Mouse (Mus musculus): ENCODE measurements around the gene Srpk1.
A peak's percentile ranks its signal among the peaks of the same experiment; 100 is the strongest.

Srpk1 gene

GRCm38 (mm10) chr17:28622300-28622759 is at the start of gene Srpk1:
TSS of gene Srpk1 (minus strand) at chr17:28622709.
- peak; percentile 95 for DNase-seq (ENCODE audit: low spot score)

- DNase-seq (ENCODE audit: low spot score) = no peak
These were observed 37.1 kb upstream of the Srpk1 start for GRCm38 (mm10) chr17:28659564-28659963.

- no peak for DNase-seq (ENCODE audit: low spot score)
These were observed 35.4 kb upstream of the Srpk1 start for GRCm38 (mm10) chr17:28657936-28658335.

GRCm38 (mm10) chr17:28650268-28650667 is 27.8 kb upstream of the Srpk1 start:
- no peak for DNase-seq (ENCODE audit: low spot score)

- peak; percentile 35 for DNase-seq (ENCODE audit: low spot score)
These were observed 26.3 kb upstream of the Srpk1 start for GRCm38 (mm10) chr17:28648607-28649370.

- no peak for DNase-seq (ENCODE audit: low spot score)
These were observed 23.7 kb upstream of the Srpk1 start for GRCm38 (mm10) chr17:28646221-28646620.

- DNase-seq (ENCODE audit: low spot score) = no peak
These were observed 21.6 kb upstream of the Srpk1 start for GRCm38 (mm10) chr17:28644112-28644511.

GRCm38 (mm10) chr17:28643697-28644096 is 21.2 kb upstream of the Srpk1 start:
- no peak for DNase-seq (ENCODE audit: low spot score)

GRCm38 (mm10) chr17:28640113-28640512 is 17.6 kb upstream of the Srpk1 start:
- DNase-seq (ENCODE audit: low spot score) = no peak

- no peak for DNase-seq (ENCODE audit: low spot score)
These were observed 15.5 kb upstream of the Srpk1 start for GRCm38 (mm10) chr17:28637711-28638690.

- no peak for DNase-seq (ENCODE audit: low spot score)
These were observed 13.3 kb upstream of the Srpk1 start for GRCm38 (mm10) chr17:28635842-28636241.

- no peak for DNase-seq (ENCODE audit: low spot score)
These were observed 6.6 kb upstream of the Srpk1 start for GRCm38 (mm10) chr17:28629125-28629524.

- no peak for DNase-seq (ENCODE audit: low spot score)
These were observed 6.0 kb upstream of the Srpk1 start for GRCm38 (mm10) chr17:28628248-28629124.

GRCm38 (mm10) chr17:28626937-28627336 is 4.4 kb upstream of the Srpk1 start:
- no peak for DNase-seq (ENCODE audit: low spot score)

GRCm38 (mm10) chr17:28625327-28625726 is 2.8 kb upstream of the Srpk1 start:
- no peak for DNase-seq (ENCODE audit: low spot score)

- no peak for DNase-seq (ENCODE audit: low spot score)
These were observed 2.3 kb upstream of the Srpk1 start for GRCm38 (mm10) chr17:28624841-28625240.

GRCm38 (mm10) chr17:28621381-28622299 is 869 bp downstream of the Srpk1 start:
- peak; percentile 76 for DNase-seq (ENCODE audit: low spot score)

GRCm38 (mm10) chr17:28618775-28619174 is 3.7 kb downstream of the Srpk1 start:
- DNase-seq (ENCODE audit: low spot score) = no peak

- DNase-seq (ENCODE audit: low spot score) = no peak
These were observed 4.4 kb downstream of the Srpk1 start for GRCm38 (mm10) chr17:28618124-28618523.

- DNase-seq (ENCODE audit: low spot score) = no peak
These were observed 4.9 kb downstream of the Srpk1 start for GRCm38 (mm10) chr17:28617636-28618035.

GRCm38 (mm10) chr17:28615332-28615731 is 7.2 kb downstream of the Srpk1 start:
- no peak for DNase-seq (ENCODE audit: low spot score)
